Mouse (Mus musculus) heart, postnatal 4 days (tissue): ENCODE results near the gene Dnaja4. TPM values are rescaled to one million over a fixed set of nuclear protein-coding genes. Genes with fewer than 3 reads are reported as not detected.
A peak's percentile ranks its signal among the peaks of the same experiment; 100 is the strongest.
"Not testable (repeated sequence)": the region's sequence is repeated elsewhere in the genome, so short reads cannot be mapped to it uniquely, and the experiment has no call there.

ENCODE experiments used
- DNase-seq: peaks from one replicate; pipeline ENCODE4 v3.0.0; 2021
- total RNA-seq, 2 experiments: library from RNA; stranded (reverse); gene quantifications; 2 replicates each; pipeline ENCODE4 v1.2.3; 2021

Gene Dnaja4
- 10 to 100 TPM; 40.7 to 43.7 TPM for total RNA-seq

DNA sequence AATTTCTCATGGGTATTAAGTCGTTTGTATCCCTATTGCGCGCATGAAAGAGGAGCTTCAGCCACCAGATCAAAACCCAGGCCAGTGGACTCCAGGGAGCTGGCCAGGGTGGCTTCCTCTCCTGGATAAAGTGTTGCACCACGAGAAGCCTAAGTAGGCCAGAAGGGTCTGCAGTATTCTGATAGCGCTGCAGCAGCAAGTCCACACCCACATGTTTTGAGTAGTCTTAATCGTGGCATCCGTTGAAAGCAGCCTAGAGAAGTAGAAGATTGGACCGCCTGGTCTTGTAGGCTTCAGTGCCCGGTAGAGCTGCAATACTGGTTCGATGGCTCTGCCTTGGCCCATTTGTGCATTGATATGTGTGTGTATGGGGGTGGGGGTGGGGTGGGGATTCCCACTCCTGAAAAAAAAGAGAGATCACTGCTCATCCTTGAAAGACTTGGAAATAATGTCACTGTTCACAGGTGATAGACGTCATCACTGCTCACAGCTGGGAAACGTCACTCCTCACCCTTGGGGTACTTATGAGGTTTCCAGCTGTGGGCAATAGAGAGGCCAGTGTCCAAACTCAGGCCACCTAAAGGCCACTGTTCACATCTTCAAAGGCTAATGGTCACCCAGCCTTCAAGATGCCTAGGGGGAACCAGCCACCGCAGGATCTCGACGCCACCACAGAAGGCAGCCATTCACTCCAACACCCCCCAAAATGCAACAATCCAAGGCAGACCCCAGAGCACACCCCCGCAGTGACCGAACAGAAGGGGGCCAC is at the start of gene Dnaja4:
Dnaja4 (plus strand) TSS at position 556 of the 769 bp plus-strand sequence.
- no peak for DNase-seq

DNA sequence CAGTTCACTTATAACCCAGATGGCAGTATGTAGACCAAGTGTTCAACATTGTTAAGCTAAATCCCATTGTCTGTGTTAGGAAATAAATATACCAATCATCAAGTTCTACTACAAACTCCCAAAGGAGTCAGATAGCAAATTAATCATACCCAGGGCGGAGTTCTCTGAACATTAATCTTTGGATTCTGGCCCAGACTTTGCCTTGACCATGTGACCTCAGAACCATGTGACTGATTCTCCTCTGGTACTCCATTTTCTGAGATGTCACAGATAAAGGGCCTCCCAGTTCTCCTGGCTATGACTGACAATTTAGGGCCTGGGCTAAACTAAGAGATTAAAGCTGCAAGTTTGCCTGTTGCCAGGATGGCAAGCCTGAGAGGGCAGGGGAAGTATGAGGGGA is 49.3 kb upstream of the Dnaja4 start:
- DNase-seq: no peak

- DNase-seq: no peak
Observed at GRCm38 (mm10) chr9:54652778-54653177, 45.9 kb upstream of the Dnaja4 start.

GRCm38 (mm10) chr9:54655846-54656245 is 42.8 kb upstream of the Dnaja4 start:
- DNase-seq: no peak

GRCm38 (mm10) chr9:54656402-54656801 is 42.3 kb upstream of the Dnaja4 start:
- no peak for DNase-seq

DNA sequence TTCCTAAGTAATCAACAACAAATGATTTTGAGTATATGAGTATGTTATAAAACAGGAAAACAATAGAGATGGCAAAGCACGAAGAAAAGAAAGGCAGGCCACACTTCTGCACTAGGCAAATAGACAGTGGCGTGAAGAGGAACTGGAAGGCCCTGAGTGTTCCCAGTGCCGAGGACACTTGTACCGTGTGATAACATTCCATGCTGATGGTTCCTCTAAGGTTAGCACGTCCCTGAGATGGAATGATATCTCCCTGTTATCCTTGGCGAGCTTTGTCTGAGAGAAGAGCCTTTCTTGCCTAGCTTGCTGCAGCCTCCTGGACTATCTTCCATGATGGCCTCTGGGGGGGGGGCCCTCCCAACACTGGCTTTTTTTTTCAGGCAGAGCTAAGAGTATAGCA is 39.9 kb upstream of the Dnaja4 start:
- no peak for DNase-seq

DNA sequence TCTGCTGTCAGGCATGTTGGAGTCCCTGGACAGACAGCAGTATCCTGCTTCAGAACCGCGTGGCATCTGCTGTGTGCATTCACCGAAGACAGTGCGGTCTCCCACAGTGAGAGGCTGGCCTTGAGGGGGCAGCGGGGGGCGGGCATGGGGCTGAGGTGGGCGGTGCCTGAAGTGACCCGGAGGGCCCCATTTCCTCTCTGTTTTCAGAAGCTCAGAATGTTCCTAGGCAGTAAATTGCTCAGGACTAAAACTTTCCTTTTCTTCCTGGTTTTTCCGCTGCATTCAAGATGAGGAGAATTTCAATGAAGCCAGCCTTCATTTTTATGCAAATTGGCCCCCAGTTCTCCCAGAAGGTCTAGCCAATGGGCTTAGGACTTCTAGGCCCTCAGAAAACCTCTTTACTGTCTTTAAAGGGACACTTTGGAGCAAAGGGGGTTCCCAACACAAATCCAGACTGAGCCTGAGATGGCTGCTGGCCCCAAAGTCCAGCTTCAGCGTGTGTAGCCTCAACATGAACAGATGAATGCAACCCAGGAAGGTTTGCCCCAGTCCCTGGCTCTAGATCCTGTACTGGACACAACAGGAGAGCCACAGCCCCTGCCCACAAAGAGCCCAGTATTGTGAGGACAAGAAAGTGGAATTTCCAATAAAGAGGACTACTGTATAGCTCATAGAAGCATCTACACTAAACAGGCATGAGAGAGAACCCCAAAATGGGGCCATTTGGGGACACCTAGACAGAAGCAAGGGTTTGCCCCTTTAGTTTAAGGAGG is 36.9 kb upstream of the Dnaja4 start, which contains the start of gene Acsbg1:
Acsbg1 (minus strand) TSS at position 266 of the 773 bp plus-strand sequence.
- DNase-seq: no peak

- no peak for DNase-seq
Observed at GRCm38 (mm10) chr9:54664358-54664757, 34.3 kb upstream of the Dnaja4 start.

DNA sequence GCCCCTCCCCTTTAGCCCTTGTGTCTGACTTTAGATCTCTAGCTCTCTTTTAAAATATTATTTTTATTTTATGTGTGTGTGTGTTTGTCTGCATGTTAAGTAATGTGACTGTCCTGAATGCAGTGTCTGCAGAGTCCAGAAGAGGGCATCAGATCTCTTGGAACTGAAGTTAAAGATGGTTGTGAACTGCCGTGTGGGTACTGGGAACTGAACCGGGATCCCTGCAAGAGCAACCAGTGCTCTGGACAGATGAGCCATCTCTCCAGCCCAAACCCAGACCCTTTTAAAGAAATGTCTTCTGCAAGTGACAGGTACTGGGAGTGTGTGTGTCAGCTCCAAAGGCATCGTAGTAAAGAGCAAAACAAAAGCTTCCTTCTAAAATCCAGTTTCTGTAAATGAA is 32.6 kb upstream of the Dnaja4 start:
- DNase-seq: no peak

- no peak for DNase-seq
Observed at GRCm38 (mm10) chr9:54668455-54668854, 30.2 kb upstream of the Dnaja4 start.

DNA sequence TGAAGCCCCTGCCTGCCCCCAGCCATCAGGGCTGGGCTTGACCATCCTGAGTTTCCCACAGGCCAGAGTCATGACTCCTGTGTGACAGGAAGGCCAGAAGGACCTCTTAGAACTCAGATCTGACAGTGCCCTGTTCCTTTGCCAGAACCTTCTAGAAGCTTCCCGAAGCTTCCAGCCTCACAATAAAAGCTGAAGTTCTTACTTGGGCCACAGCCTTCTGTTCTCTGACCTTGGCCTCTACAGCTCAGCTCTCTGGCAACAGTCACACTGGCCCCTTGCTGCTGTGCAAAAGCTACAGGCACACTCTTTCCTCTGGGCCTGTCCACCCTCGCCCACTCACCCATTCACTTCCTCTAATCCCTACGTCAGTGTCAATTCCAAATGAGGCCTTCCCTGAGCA is 26.7 kb upstream of the Dnaja4 start:
- DNase-seq: no peak

- DNase-seq: no peak
Observed at GRCm38 (mm10) chr9:54673887-54674286, 24.8 kb upstream of the Dnaja4 start.

DNA sequence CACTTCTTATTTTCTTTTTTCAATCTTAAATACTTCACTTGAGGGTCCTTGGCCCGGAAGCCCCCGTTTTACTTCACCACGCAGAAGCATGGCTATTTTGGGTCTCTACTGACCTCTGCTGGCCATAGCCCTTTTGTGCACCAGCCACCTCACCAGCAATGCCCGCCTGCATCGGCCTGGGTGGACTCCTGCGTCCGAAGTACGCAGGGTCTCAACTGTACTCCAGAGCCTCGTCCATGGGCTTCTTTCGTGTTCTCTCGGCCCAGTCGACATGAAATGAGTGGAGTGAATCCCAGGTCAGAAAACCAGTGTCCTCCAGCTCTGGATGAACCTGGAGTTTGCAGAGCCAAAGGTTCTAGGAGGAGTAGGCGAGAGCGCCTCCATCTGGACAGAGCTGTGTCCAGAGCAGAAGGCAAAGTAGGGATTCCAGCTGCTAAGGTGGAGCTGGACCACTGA is 22.1 kb upstream of the Dnaja4 start:
- DNase-seq: peak; percentile 83

DNA sequence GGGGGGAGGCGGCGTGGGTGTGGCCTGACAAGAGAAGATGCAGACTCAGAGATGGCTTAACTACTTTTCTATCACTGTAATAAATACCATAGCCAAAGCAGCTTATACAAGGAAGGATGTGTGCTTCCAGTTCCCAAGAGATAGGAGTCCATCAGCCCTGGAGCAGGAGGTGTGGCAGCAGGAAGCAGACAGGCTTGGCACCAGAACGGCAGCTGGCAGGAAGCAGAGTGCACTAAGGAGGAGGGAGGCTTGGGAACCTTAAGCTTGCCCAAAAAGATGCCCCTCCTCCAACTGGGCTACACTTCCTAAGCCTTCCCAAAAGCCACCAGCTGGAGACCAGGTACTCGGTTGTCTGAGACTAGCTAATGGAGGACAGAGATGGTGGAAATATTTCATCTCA is 15.8 kb upstream of the Dnaja4 start:
- no peak for DNase-seq

DNA sequence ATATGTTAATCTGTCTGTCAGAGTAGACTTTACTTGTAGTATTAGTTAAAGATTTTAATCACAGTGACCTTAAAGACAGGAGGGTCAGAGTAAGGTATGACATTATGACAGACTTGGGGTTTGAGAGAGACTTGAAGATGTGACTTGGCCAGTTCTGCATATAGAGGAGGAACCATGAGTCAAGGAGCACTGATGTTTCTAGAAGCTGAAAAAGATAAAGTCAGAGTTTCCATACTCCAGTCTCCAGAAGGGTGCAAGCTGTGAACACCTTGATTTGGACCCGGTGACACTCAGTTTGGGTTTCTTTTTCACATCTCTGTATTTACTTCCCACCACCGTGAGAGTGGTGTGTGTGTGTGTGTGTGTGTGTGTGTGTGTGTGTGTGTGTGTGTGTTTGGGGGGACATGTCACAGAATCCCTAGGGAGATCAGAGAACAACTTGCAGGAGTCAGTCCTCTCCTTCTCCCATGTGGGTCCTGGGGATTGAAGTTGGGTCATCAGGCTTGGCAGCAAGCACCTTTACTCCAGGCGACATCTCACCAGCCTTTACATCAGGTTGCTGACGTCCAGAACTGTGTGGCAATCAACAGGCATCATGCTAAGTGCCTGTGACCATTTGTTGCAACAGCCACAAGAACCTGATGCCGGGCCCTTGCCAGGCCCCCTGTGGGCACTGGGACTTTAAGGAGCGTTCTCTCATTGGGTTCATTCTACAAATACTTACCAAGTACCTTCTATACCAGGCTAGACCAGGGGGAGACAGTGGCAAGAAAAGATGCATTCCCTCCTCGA is 14.7 kb upstream of the Dnaja4 start:
- no peak for DNase-seq

- DNase-seq: no peak
Observed at GRCm38 (mm10) chr9:54687246-54688236, 11.1 kb upstream of the Dnaja4 start.

- DNase-seq: no peak
Observed at GRCm38 (mm10) chr9:54689446-54689845, 9.2 kb upstream of the Dnaja4 start.

DNA sequence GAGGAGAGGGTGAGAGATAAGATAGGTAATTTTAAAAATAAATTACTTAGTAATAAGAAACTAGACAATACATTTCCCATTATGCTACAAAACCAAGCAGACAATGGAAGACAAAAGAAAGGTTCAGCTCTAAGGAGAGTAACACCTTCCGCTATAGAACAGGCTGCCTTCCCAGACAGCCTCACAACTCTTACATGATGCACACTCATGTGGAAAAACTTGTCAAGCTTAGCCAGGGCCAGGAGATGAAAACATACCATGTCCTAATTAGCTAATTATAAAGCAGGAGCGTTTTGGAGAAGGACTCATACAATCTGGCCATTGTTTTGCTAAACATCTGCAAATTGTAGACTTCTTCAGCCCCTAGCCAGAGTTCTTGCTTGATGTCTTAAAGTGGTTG is 8.0 kb upstream of the Dnaja4 start:
- not testable (repeated sequence) for DNase-seq

GRCm38 (mm10) chr9:54691241-54691805 is 7.3 kb upstream of the Dnaja4 start:
- peak; percentile 49 for DNase-seq

- DNase-seq: no peak
Observed at GRCm38 (mm10) chr9:54699087-54699344, 343 bp downstream of the Dnaja4 start.
